Mouse (Mus musculus): ENCODE measurements around the gene Ccdc85c.

The Ccdc85c gene

GRCm38 (mm10) chr12:108265831-108266619 is 9.2 kb downstream of the Ccdc85c start:
- peak; percentile 25 for DNase-seq

- no peak for DNase-seq
These were observed 10.3 kb downstream of the Ccdc85c start for GRCm38 (mm10) chr12:108264918-108265317.

GRCm38 (mm10) chr12:108260950-108261349 is 14.3 kb downstream of the Ccdc85c start:
- DNase-seq: no peak

GRCm38 (mm10) chr12:108259322-108260049 is 15.7 kb downstream of the Ccdc85c start:
- DNase-seq: no peak

- no peak for DNase-seq
These were observed 18.5 kb downstream of the Ccdc85c start for GRCm38 (mm10) chr12:108256734-108257133.

- DNase-seq: no peak
These were observed 19.3 kb downstream of the Ccdc85c start for GRCm38 (mm10) chr12:108255960-108256359.

- peak; percentile 70 for DNase-seq
These were observed 19.7 kb downstream of the Ccdc85c start for GRCm38 (mm10) chr12:108255511-108255919.

- DNase-seq: no peak
These were observed 22.2 kb downstream of the Ccdc85c start for GRCm38 (mm10) chr12:108253042-108253441.

- DNase-seq: no peak
These were observed 23.2 kb downstream of the Ccdc85c start for GRCm38 (mm10) chr12:108251825-108252542.

GRCm38 (mm10) chr12:108251034-108251792 is 24.0 kb downstream of the Ccdc85c start:
- peak; percentile 13 for DNase-seq

- DNase-seq: peak; percentile 96
These were observed 25.7 kb downstream of the Ccdc85c start for GRCm38 (mm10) chr12:108249522-108249921.

- DNase-seq: peak; percentile 17
These were observed 26.2 kb downstream of the Ccdc85c start for GRCm38 (mm10) chr12:108249019-108249418.

GRCm38 (mm10) chr12:108246759-108247500 is 28.3 kb downstream of the Ccdc85c start:
- DNase-seq: no peak

GRCm38 (mm10) chr12:108245579-108245978 is 29.6 kb downstream of the Ccdc85c start:
- no peak for DNase-seq

GRCm38 (mm10) chr12:108244778-108245177 is 30.4 kb downstream of the Ccdc85c start:
- DNase-seq: peak; percentile 89

GRCm38 (mm10) chr12:108242243-108242745 is 32.9 kb downstream of the Ccdc85c start:
- DNase-seq: no peak

GRCm38 (mm10) chr12:108241626-108242025 is 33.6 kb downstream of the Ccdc85c start:
- DNase-seq: no peak

- no peak for DNase-seq
These were observed 34.2 kb downstream of the Ccdc85c start for GRCm38 (mm10) chr12:108240953-108241588.

GRCm38 (mm10) chr12:108240401-108240890 is 34.8 kb downstream of the Ccdc85c start:
- no peak for DNase-seq

GRCm38 (mm10) chr12:108239441-108239840 is 35.8 kb downstream of the Ccdc85c start:
- DNase-seq: peak; percentile 90
